ENCODE assay signal across 9 mouse cellular contexts in genomic region chr4:21695638-21696254, GRCm38 (mm10). TPM values are rescaled to one million over a fixed set of nuclear protein-coding genes. Genes with fewer than 3 reads are reported as not detected.
DNase-seq lines count a peak whose midpoint lies in the region; ATAC-seq and TF ChIP-seq lines count a peak whose summit lies in the region.
"Had no signal": no experiment of that assay in that cellular context is flagged by ENCODE, and none has a peak within 500 bp of the region (broad histone marks: within the 10 kb centered on the region; RNA-seq: fewer than 3 reads in every experiment).

No protein-coding gene starts in this region.

- TF ChIP-seq CTCF in hindbrain, postnatal 0 days (IDR thresholded peaks at IDR 0.05; ENCODE audit: low read depth): peak; percentile 86

- H3K36me3 ChIP-seq in hindbrain, postnatal 0 days (ENCODE audit: insufficient read depth, low read length): no peaks in the 10 kb centered on the region
- no peaks in the 10 kb centered on the region for H3K36me3 ChIP-seq in liver, embryonic 12.5 days
- no peaks in the 10 kb centered on the region for H3K36me3 ChIP-seq in neural tube, embryonic 14.5 days (ENCODE audit: control insufficient read depth, insufficient read depth, low read length)

- intact Hi-C loops in left cerebral cortex, postnatal 36 days (cut with DNase I): loop anchor here (5.0 kb wide), 1 partner anchor 158 kb away; no protein-coding TSS in a partner anchor

- H3K4me3 ChIP-seq in hindbrain, postnatal 0 days (ENCODE audit: low read length): no peak overlapping the region
- no peak overlapping the region for H3K4me3 ChIP-seq in liver, embryonic 12.5 days
- no peak overlapping the region for H3K4me3 ChIP-seq in neural tube, embryonic 14.5 days (ENCODE audit: low read depth, low read length)

- no peak overlapping the region for H3K9ac ChIP-seq in hindbrain, postnatal 0 days (replicated peaks; ENCODE audit: low read length)
- H3K9ac ChIP-seq in liver, embryonic 12.5 days: no peak overlapping the region
- H3K9ac ChIP-seq in neural tube, embryonic 14.5 days (replicated peaks; ENCODE audit: low read depth, low read length): no peak overlapping the region

- H3K27ac ChIP-seq in hindbrain, postnatal 0 days: no peak overlapping the region
- no peak overlapping the region for H3K27ac ChIP-seq in liver, embryonic 12.5 days
- no peak overlapping the region for H3K27ac ChIP-seq in neural tube, embryonic 14.5 days (ENCODE audit: low read depth, low read length)

- H3K9me3 ChIP-seq in hindbrain, postnatal 0 days (ENCODE audit: low read length): no peaks in the 10 kb centered on the region
- H3K9me3 ChIP-seq in liver, embryonic 12.5 days (replicated peaks): no peaks in the 10 kb centered on the region
- no peaks in the 10 kb centered on the region for H3K9me3 ChIP-seq in neural tube, embryonic 14.5 days (ENCODE audit: control insufficient read depth, low read length)

- peak; percentile 81 for ATAC-seq in hindbrain, postnatal 0 days
- 0 out of 2 replicates have a peak, but pooled peaks have one; percentile 13 for ATAC-seq in liver, embryonic 12.5 days
- ATAC-seq in neural tube, embryonic 14.5 days (ENCODE audit: low read depth): peak; percentile 61; the same call in 1 of the 2 replicates

- peaks cover 26% of the 10 kb centered on the region for H3K27me3 ChIP-seq in hindbrain, postnatal 0 days (ENCODE audit: insufficient read depth, low read length)
- peaks cover 35% of the 10 kb centered on the region for H3K27me3 ChIP-seq in liver, embryonic 12.5 days (replicated peaks)
- peaks cover 10% of the 10 kb centered on the region for H3K27me3 ChIP-seq in neural tube, embryonic 14.5 days (ENCODE audit: control insufficient read depth, insufficient read depth, low read length)

- 39% methylated on average over 7 of the region's 7 CpGs for WGBS in hindbrain, postnatal 0 days
- WGBS in liver, embryonic 12.5 days (ENCODE audit: insufficient replicate concordance): 22% methylated on average over 7 of the region's 7 CpGs
- WGBS in neural tube, embryonic 14.5 days: 29% methylated on average over 7 of the region's 7 CpGs

- H3K4me1 ChIP-seq in hindbrain, postnatal 0 days (ENCODE audit: insufficient read depth, low read length): no peaks in the 10 kb centered on the region
- no peaks in the 10 kb centered on the region for H3K4me1 ChIP-seq in liver, embryonic 12.5 days
- no peaks in the 10 kb centered on the region for H3K4me1 ChIP-seq in neural tube, embryonic 14.5 days (ENCODE audit: control insufficient read depth, insufficient read depth, low read length)

- no peak overlapping the region for H3K4me2 ChIP-seq in hindbrain, postnatal 0 days (ENCODE audit: low read depth, low read length)
- no peak overlapping the region for H3K4me2 ChIP-seq in liver, embryonic 12.5 days
- H3K4me2 ChIP-seq in neural tube, embryonic 14.5 days (ENCODE audit: low read depth, low read length): no peak overlapping the region

- peak; percentile 25 for DNase-seq in left cerebral cortex, adult 11 months (ENCODE audit: low spot score)
- no peak for DNase-seq in left cerebral cortex, postnatal 36 days (ENCODE audit: low spot score in 2 of 2)
- DNase-seq in ZHBTc4 (ENCODE audit: low read depth, low spot score): peak; percentile 86
- DNase-seq in embryo, embryonic 10 days (ENCODE audit: low spot score): peak; percentile 79
- DNase-seq in hindbrain, postnatal 0 days (ENCODE audit: low spot score): peak; percentile 67
- DNase-seq in gastrocnemius, adult 18-20 months (ENCODE audit: low spot score): no peak

RNA-seq across cellular contexts. Expression of gene Prdm13, which starts 10.0 kb away (rescaled TPM):
- not detected for total RNA-seq in left cerebral cortex, postnatal 36 days (2021)
- 12.4 and 14.5 TPM in 2 replicates for total RNA-seq in hindbrain, postnatal 0 days (2014; rRNA removed)
- polyA plus RNA-seq in hindbrain, postnatal 0 days (2015; fragmentation: Nextera tagmentation; extraction: Ambion mirVana): 1.3 and 1.5 TPM in 2 replicates
- not detected in 2 replicates for polyA plus RNA-seq in liver, embryonic 12.5 days (2016; fragmentation: Nextera tagmentation; extraction: Ambion mirVana)
- 0.36 and 0.50 TPM in 2 replicates for polyA plus RNA-seq in neural tube, embryonic 14.5 days (2014; fragmentation: Nextera tagmentation; extraction: Ambion mirVana)
- total RNA-seq in gastrocnemius, adult 18-20 months (2021): not detected
- polyA plus RNA-seq: liver, embryonic 16.5 days had no signal

RNA-seq across cellular contexts. Expression of gene Ccnc, which starts 31.8 kb away (rescaled TPM):
- total RNA-seq in left cerebral cortex, postnatal 36 days (2021): 10 to 100 TPM; 28.8 to 38.9 TPM
- total RNA-seq in hindbrain, postnatal 0 days (2014; rRNA removed): 28.0 and 29.4 TPM in 2 replicates
- 60.7 and 67.2 TPM in 2 replicates for polyA plus RNA-seq in hindbrain, postnatal 0 days (2015; fragmentation: Nextera tagmentation; extraction: Ambion mirVana)
- 27.1 and 29.1 TPM in 2 replicates for polyA plus RNA-seq in liver, embryonic 12.5 days (2016; fragmentation: Nextera tagmentation; extraction: Ambion mirVana)
- polyA plus RNA-seq in neural tube, embryonic 14.5 days (2014; fragmentation: Nextera tagmentation; extraction: Ambion mirVana): 71.5 and 76.5 TPM in 2 replicates
- total RNA-seq in gastrocnemius, adult 18-20 months (2021): 10 to 100 TPM in 1 of 2 experiments, 1 to 10 TPM in 1; 8.5 to 10.7 TPM

Comparison
In these comparisons a context has a peak if more than half of its experiments do, and no peak if none do; other contexts are left out.
1. DNase-seq: peak in left cerebral cortex, adult 11 months (single experiment), ZHBTc4 (single experiment), embryo, embryonic 10 days (single experiment) and hindbrain, postnatal 0 days (single experiment); none in left cerebral cortex, postnatal 36 days (0 of 2) and gastrocnemius, adult 18-20 months (single experiment).
2. ATAC-seq: peak in every context shown above with its lines; median percentile 81 in hindbrain, postnatal 0 days; 61 in neural tube, embryonic 14.5 days; 13 in liver, embryonic 12.5 days.
3. RNA of gene Prdm13, which starts 10.0 kb away (total RNA-seq): 12.4 to 14.5 TPM in hindbrain, postnatal 0 days; not detected in left cerebral cortex, postnatal 36 days and not detected in gastrocnemius, adult 18-20 months; every median in the first group is over 10 times any median in the second.